Mouse (Mus musculus) erythroblast, embryonic 14.5 days (primary cell): ENCODE data around the gene Amacr.

Source experiments
- GATA1 ChIP-seq: IDR thresholded peaks from 2 replicates; pipeline ENCODE4 v1.6.1; 2012; ENCODE audit warnings: low read length, inconsistent platforms, mixed read lengths
- TAL1 ChIP-seq: IDR thresholded peaks from 3 replicates; pipeline ENCODE4 v1.6.1; 2012; ENCODE audit warnings: low read length, inconsistent platforms, mixed read lengths

DNA sequence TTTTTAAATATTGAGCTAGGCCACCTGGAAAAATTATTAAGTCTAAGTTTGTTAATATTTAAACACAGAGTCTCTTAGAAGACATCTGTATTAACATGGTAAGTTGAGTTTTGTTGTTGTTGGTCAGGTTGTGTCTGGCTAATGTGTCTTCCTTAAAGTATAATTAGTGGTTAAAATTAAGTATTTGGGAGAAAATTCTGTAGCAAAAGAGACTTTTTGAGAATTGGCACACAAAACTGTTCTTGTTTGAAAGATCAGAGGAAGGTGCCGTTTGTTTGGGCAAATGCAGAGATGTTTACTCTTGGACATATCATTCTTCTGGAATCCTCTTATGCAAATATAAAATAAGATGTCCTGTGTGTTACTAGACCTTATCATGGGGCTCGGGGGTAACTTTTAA, 19.0 kb upstream of the Amacr start:
- TF ChIP-seq TAL1 (no peak), GATA1 (no peak)
